Mouse (Mus musculus) kidney, adult 11 months (tissue): ENCODE data around the gene Gm10203.
"Not testable (repeated sequence)": the region's sequence is repeated elsewhere in the genome, so short reads cannot be mapped to it uniquely, and the experiment has no call there.

Experiments
- DNase-seq: peaks from one replicate; pipeline ENCODE4 v3.0.0; 2022

The Gm10203 gene

GRCm38 (mm10) chr6:149129870-149130269, at the start of gene Gm10203:
Gene Gm10203 (plus strand): TSS chr6:149130170.
- DNase-seq = not testable (repeated sequence)

- DNase-seq = no peak
These were observed 37.6 kb upstream of the Gm10203 start for GRCm38 (mm10) chr6:149092406-149092805.

- DNase-seq = peak; percentile 45
These were observed 36.5 kb upstream of the Gm10203 start for GRCm38 (mm10) chr6:149093465-149093864.

DNA sequence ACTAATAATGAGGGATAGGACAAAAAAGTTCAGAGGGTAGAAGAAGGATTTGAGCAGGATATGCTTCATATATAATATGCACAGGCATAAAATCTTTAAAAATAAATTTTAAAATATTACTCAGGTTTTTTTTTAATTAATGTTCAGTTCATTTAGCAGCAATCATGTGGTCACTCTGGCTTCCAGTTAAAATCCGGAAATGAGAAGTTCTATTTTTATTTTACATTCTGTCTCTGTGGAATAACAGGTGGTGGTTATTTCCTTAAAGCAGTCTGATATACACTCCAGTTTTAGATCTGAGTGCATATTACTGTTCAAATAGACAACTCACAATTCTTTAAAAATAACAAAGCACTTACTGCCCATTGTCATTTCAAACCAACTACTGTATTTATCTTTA, 35.4 kb upstream of the Gm10203 start:
- no peak for DNase-seq

DNA sequence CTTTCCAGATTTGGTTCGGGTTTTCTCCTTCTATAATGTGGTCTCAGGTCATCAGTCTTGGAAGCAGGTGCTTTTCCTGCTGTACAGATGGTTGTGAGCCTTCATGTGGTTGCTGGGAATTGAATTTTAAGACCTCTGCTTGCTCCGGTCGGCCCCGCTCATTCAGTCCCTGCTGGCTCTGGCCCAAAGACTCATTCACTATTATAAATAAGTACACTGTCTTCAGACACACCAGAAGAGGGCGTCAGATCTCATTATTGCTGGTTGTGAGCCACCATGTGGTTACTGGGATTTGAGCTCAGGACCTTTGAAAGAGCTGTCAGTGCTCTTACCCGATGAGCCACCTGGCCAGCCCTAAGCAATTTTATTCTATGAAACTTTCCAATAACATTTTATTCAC, 34.6 kb upstream of the Gm10203 start:
- no peak for DNase-seq

DNA sequence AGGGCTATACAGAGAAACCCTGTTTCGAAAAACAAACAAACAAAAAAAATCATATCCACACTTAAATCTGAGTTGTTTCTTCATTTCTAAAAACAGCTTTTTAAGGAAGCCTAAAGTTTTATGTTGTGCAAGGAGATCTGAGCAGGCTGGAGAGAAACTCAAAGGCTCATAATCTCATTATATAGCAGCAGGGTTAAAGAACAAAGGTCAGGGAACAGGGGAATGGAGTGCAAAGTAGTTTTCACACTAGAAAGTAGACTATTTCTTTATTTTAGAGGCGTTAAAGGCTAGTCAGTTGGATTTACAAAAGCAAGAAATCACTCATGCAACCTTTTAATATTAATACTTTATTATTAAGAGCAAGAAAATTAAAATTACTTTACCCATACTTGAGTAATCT, 33.7 kb upstream of the Gm10203 start:
- no peak for DNase-seq

DNA sequence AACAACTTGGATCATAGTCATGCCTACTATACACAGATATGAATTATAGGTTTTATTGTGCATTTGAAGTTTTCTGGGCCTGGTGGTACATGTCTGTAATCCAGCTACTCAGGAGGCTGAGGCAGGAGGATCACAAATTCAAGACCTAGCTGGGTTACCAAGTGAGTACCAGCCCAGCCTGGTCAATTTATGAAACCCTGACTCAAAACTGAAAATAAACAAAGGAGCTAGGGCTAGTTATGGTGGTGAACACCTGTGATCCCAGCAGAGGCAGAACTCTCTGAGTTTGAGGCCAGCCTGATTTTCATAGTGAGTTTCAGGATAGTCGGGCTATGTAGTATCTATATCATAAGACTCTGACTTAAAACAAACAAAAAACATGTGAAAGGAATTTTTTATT, 32.7 kb upstream of the Gm10203 start:
- DNase-seq = no peak

DNA sequence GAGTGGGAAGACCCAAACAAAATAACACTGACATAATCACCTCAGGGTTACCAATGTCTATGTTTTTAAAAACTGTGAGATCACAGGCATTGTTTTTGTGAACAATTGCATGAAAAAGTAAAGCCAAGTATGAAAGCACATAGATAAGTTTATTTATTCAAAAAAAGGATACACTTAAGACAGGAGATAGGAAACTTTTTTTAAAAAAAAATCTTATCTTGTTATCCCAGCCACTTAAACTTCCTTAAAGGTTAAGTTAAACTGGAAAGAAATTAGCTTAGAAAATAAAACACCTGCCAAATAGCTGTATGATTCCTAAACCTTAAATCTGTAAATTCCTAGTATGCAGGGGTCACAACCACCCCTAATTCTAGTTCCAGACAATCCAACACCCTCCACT, 31.0 kb upstream of the Gm10203 start:
- no peak for DNase-seq

- peak; percentile 86 for DNase-seq
These were observed 29.5 kb upstream of the Gm10203 start for GRCm38 (mm10) chr6:149100174-149101075.

DNA sequence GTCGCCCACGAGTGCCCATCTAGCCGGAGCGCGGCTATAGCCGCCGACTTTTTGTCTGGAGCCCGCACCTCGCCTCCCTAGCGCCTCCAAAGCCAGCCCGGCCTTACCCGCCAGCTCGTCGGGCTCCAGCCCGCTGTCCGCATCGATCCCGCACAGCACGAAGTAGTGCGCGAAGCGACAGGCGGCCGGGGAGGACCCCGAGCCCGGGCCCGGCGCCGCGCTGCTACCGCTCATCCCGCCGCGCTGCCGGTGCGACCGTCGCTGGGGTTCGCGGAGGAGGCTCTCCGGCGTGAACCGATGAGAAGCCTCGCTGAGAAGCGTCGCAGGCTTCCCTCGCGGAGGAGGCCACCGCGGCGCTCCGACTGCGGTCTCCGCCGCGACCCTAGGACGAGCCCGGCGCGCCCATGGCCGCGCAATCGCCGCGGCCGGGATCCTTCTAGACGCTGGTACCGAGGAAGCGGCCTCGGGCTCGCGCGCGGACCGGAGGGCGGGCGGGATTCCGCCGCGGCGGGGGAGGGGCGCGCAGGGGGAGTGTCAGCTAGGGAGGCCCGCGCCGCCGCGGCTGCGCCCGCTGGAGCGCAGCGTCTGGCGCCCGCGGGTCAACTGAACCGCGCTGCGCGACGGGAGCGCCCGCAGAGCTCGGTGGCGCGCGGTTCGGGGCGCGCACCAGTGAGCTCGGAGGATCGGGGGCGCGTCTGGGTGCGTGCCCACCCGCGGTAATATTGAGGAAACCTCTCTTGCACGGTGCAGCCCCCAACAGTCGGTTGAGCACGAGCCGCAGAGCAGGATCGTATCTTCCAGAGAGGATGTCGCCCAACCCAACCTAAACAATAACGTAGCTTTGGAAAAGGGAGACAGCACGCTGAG, 28.7 kb upstream of the Gm10203 start, which contains the start of gene Dennd5b:
Gene Dennd5b (minus strand): TSS at position 605 of the 867 bp plus-strand sequence.
- peak; percentile 81 for DNase-seq

GRCm38 (mm10) chr6:149101943-149102243, 28.1 kb upstream of the Gm10203 start:
- no peak for DNase-seq

GRCm38 (mm10) chr6:149103451-149103850, 26.5 kb upstream of the Gm10203 start:
- no peak for DNase-seq

- DNase-seq = no peak
These were observed 22.4 kb upstream of the Gm10203 start for GRCm38 (mm10) chr6:149107615-149108014.

DNA sequence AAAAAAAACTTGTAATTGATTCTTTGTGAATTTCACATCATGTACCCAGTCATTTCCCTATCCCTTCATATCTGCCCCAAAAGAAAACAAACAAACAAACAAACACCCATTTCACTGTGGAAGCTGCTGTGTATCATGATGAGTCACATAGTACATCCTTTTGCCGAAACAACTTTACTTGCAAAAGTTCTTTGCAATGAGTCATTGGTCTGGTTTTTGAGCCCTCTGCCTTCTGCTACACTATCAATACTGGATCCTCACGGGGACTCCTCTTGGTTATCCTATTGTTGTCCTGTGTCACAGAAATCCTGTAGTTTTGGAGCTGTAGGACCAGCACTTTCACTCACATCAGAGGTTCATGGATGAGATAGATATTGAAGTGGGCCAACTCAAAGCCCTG, 21.1 kb upstream of the Gm10203 start:
- DNase-seq = no peak

DNA sequence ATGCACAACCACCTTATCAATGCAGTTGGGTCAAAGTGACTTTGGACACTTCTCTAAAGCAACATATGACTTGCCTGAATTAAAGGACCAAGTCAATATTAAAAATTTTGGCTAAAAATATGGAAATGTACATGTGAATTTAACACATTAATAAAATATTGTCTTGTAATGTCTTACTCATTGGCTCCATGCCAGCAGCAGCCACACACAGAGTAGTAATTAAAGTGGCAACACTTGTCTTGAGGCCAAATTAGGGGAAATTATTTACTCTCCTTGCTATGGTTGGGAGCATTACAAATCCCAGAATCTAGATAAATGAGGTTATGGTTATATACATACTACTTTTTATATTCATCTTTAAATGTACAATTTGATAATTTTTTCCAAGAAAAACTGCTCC, 13.0 kb upstream of the Gm10203 start:
- DNase-seq = no peak

- peak; percentile 67 for DNase-seq
These were observed 11.0 kb upstream of the Gm10203 start for GRCm38 (mm10) chr6:149118935-149119334.

GRCm38 (mm10) chr6:149119853-149120252, 10.1 kb upstream of the Gm10203 start:
- DNase-seq = peak; percentile 27

DNA sequence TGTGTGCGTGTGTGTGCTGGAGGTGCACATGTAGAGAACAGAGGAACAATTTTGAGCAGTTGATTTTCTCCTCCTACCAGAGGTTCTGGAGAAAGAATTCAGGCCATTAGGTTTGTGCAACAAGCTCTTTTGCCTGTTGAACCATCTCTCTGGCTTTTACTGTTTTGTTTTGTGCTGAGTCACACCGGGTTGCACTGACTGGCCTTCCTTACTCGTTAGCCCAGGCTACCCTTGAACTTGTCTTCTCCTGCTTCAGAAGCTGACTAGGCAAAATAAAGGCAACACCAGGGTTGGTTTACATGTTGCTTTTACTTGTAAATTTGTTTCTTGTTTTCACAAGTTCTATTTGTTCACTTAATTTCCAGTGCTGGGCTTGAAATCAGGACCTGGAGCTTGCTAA, 6.9 kb upstream of the Gm10203 start:
- DNase-seq = no peak

DNA sequence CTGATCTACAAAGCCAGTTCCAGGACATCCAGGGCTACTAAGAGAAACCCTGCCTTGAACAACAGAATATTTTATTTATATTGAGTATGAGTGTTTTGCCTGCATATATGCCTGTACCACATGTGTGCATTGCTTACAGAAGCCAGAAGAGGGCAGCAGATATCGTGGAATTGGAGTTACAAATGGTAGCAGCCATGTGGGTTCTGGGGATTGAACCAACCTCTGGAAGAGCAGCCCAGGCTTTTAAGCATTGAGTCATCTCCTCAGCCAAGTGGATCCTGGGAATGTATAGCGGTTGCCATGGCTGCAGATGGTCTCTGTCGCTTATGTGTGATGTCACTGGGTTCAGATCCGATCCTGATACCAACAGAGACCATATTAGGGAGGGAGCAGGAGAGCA, 3.3 kb upstream of the Gm10203 start:
- DNase-seq = peak; percentile 35

GRCm38 (mm10) chr6:149131111-149131510, 1.1 kb downstream of the Gm10203 start:
- DNase-seq = no peak

DNA sequence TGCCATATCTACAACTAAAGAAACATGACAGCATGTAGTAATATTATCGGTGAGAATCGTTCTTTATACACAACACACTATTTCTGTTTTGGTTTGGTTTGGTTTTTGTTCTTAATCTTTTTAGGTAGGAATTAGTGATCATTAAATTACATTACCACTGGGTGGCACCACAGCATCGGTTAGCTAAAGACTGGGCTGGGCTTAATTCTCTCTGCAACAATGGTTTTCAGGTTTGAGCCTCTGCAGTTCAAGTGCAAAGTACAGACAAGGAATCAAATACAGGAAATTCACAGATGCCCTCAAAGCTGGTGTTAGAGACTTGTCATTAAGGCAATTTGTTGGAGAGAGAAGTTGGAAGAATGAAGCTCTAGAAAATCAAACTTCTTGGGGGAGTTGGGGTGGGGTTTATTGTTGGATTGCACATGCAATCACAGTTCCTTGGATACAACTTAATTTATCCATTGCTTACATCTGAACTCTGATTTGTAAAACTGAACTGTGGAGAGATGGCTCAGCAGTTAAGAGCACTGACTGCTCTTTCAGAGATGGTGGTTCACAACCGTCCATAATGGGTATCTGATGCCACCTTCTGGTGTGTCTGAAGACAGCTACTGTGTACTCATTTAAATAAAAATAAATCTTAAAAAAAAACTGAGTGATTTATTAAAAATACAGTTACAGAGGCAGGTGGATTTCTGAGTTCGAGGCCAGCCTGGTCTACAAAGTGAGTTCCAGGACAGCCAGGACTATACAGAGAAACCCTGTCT, 2.5 kb downstream of the Gm10203 start:
- DNase-seq = peak; percentile 24

- DNase-seq = no peak
These were observed 4.6 kb downstream of the Gm10203 start for GRCm38 (mm10) chr6:149134391-149135150.
